Mouse (Mus musculus) right cerebral cortex, postnatal 14 days (tissue): ENCODE data around the gene Ankib1.

ENCODE experiments used
- DNase-seq: peaks from one replicate; pipeline ENCODE4 v3.0.0; 2022

Ankib1 gene

DNA sequence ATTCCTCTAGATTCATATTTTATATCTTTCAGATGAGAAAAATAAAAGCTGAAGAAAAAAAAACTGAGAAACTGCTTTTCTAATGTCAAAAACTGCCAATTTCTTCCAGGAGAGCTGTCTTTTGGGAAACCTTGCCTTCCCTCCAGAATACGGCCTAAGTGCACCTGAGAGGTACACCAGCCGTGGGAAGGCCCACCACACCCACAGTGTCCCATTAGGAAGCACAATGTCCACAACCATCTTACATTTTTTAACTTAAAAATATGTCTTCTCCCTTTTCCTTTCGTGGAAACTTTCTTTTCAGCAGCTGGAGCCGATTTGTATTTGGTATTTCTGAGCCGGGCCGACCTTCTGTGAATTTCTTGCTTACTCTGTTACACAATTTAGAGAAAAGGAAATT, 156.2 kb downstream of the Ankib1 start:
- no peak for DNase-seq

- no peak for DNase-seq
These were observed 157.4 kb downstream of the Ankib1 start for GRCm38 (mm10) chr5:3645326-3645725.

DNA sequence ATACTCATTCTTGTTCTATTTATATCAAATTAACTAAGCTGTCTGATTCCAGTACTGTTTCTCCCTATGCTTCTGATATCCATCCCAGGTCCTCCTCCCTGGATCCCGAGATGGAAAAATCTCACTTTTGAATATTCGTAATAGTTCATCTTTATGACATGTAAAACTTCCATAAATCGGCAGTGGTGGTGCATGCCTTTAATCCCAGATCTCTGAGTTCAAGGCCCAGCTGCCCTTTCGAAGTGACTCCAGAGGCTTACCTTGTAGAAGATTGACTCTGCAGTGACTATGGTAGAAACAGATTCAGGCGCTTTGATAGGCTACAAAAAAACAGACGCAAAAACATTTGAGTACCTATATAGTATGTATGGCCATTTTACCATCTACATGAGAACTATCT, 158.1 kb downstream of the Ankib1 start:
- no peak for DNase-seq
